Comparison of ENCODE assay signal across 17 mouse cellular contexts in genomic region chr1:132528647-132529334, GRCm38 (mm10). TPM values are rescaled to one million over a fixed set of nuclear protein-coding genes. Genes with fewer than 3 reads are reported as not detected.
DNase-seq lines count a peak whose midpoint lies in the region.
"Had no signal": no experiment of that assay in that cellular context is flagged by ENCODE, and none has a peak within 500 bp of the region (broad histone marks: within the 10 kb centered on the region; RNA-seq: fewer than 3 reads in every experiment).

No protein-coding gene starts in this region.

- DNase-seq in heart, adult 11 months: peak; percentile 88
- no peak for DNase-seq in heart, postnatal 4 days
- peak; percentile 95 for DNase-seq in cerebellum, adult 11-12 months
- peak; percentile 88 for DNase-seq in cerebellum, adult 8-10 months
- peak; percentile 87 to 88 for DNase-seq in cerebellum, postnatal 36 days
- no peak for DNase-seq in layer of hippocampus, postnatal 25 days (ENCODE audit: extremely low spot score in 1 of 2, low spot score in 1 of 2)
- DNase-seq in neural tube, embryonic 10.5 days (ENCODE audit: extremely low spot score, low spot score): no peak
- DNase-seq: adrenal gland, postnatal 10 days; forebrain, postnatal 0 days; heart, adult 2 months; heart, postnatal 14 days; kidney, postnatal 36 days; lung, adult 18-20 months; lung, postnatal 10 days; thymus, adult 18-20 months; thymus, postnatal 4 days had no signal

RNA-seq across cellular contexts. Expression of gene Cntn2, which starts 14.3 kb away (rescaled TPM):
- 1 to 10 TPM; 2.1 to 3.0 TPM for total RNA-seq in heart, postnatal 4 days (2021)
- total RNA-seq in layer of hippocampus, postnatal 25 days (2021): 10 to 100 TPM; 69.3 to 69.6 TPM
- total RNA-seq: MEL had no signal

RNA-seq across cellular contexts. Expression of gene Tmem81, which starts 22.8 kb away (rescaled TPM):
- total RNA-seq in heart, postnatal 4 days (2021): 1 to 10 TPM; 1.9 to 2.0 TPM
- 1 to 10 TPM; 5.3 to 6.2 TPM for total RNA-seq in layer of hippocampus, postnatal 25 days (2021)

RNA-seq across cellular contexts. Expression of gene Rbbp5, which starts 51.6 kb away (rescaled TPM):
- total RNA-seq in heart, postnatal 4 days (2021): 10 to 100 TPM; 20.5 to 22.0 TPM
- 10 to 100 TPM; 59.0 to 62.8 TPM for total RNA-seq in layer of hippocampus, postnatal 25 days (2021)

Comparison
In these comparisons a context has a peak if more than half of its experiments do, and no peak if none do; other contexts are left out.
1. DNase-seq: peak in heart, adult 11 months (single experiment), cerebellum, adult 11-12 months (single experiment), cerebellum, adult 8-10 months (single experiment) and cerebellum, postnatal 36 days (2 of 2); none in heart, postnatal 4 days (single experiment), layer of hippocampus, postnatal 25 days (0 of 2) and neural tube, embryonic 10.5 days (single experiment).
2. RNA of gene Cntn2, which starts 14.3 kb away (total RNA-seq): 69.3 to 69.6 TPM in layer of hippocampus, postnatal 25 days; 2.1 to 3.0 TPM in heart, postnatal 4 days; every median in the first group is over 10 times any median in the second.